Mouse (Mus musculus) bone marrow, adult 2 months (tissue): ENCODE data around the gene Wnt1.

Source experiments
- CTCF ChIP-seq: fragments of 200-500 bp; IDR thresholded peaks from 2 replicates; pipeline ENCODE4 v1.5.1; 2011; ENCODE audit warnings: low read length, control low read depth; ENCODE audit not compliant: control insufficient read depth, insufficient read depth
- POLR2A ChIP-seq: fragments of 200-500 bp; IDR thresholded peaks from 2 replicates; pipeline ENCODE4 v1.6.1; 2011; ENCODE audit warnings: low read depth, mild to moderate bottlenecking, control low read depth, low read length, borderline replicate concordance; ENCODE audit not compliant: control insufficient read depth

GRCm38 (mm10) chr15:98822147-98822546, 32.5 kb downstream of the Wnt1 start:
- TF ChIP-seq POLR2A (no peak), CTCF (no peak)
